Mouse (Mus musculus) olfactory bulb, adult 2 months (tissue): ENCODE measurements around the gene Fndc3b.

Source experiments
- CTCF ChIP-seq: fragments of 200-500 bp; IDR thresholded peaks from 2 replicates; pipeline ENCODE4 v1.5.1; 2012; ENCODE audit warnings: low read depth, mild to moderate bottlenecking, low read length, moderate library complexity; ENCODE audit not compliant: insufficient read depth
- POLR2A ChIP-seq: fragments of 200-500 bp; IDR thresholded peaks from 2 replicates; pipeline ENCODE4 v1.6.1; 2012; ENCODE audit warnings: mild to moderate bottlenecking, low read depth, low read length, moderate library complexity; ENCODE audit not compliant: insufficient read depth

DNA sequence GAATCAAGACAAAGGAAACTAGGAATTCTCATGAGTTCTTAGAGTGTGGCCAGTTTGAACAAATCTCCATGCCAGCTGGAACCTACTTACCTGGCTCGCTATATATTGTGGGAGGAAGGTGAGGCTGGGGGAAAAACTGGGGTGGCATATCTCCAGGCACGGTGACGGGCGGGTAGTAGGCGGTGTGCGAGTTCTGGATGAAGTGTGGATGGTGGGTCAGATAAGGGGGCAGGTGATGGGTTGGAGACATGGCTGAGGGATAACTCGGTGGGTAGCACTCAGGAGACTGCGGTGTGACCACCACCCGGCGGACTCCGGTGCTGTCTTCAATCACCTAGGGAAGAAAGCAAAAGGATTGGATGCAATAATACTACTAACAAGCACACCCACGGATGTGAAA, 169.3 kb downstream of the Fndc3b start:
- TF ChIP-seq CTCF = no peak
- TF ChIP-seq POLR2A = no peak
